10 mouse cellular contexts compared by ENCODE assay signal in genomic region chr3:122376412-122376831, GRCm38 (mm10).
A peak's percentile ranks its signal among the peaks of the same experiment; 100 is the strongest.
DNase-seq lines count a peak whose midpoint lies in the region; ATAC-seq lines count a peak whose summit lies in the region.
"Had no signal": no experiment of that assay in that cellular context is flagged by ENCODE, and none has a peak within 500 bp of the region (broad histone marks: within the 10 kb centered on the region; RNA-seq: fewer than 3 reads in every experiment).

No protein-coding gene starts in this region.

- 57% methylated on average over 10 of the region's 10 CpGs for WGBS in heart, embryonic 15.5 days
- 24% methylated on average over 9 of the region's 10 CpGs for WGBS in neural tube, embryonic 15.5 days
- 25% methylated on average over 10 of the region's 10 CpGs for WGBS in limb, embryonic 10.5 days

- no peak overlapping the region for H3K9ac ChIP-seq in heart, embryonic 15.5 days
- H3K9ac ChIP-seq in neural tube, embryonic 15.5 days (replicated peaks), result no peak overlapping the region

- peaks cover 6% of the 10 kb centered on the region; the same call in 1 of the 2 replicates for H3K27me3 ChIP-seq in heart, embryonic 15.5 days
- no peaks in the 10 kb centered on the region for H3K27me3 ChIP-seq in neural tube, embryonic 15.5 days (replicated peaks)
- H3K27me3 ChIP-seq in limb, embryonic 10.5 days (ENCODE audit: low read depth, poor library complexity, severe bottlenecking), result 0 out of 2 replicates have a peak, but pooled peaks cover 4% of the 10 kb centered on the region
- H3K27me3 ChIP-seq: CH12.LX had no signal

- H3K9me3 ChIP-seq in heart, embryonic 15.5 days (replicated peaks), result no peaks in the 10 kb centered on the region
- H3K9me3 ChIP-seq in neural tube, embryonic 15.5 days (replicated peaks), result no peaks in the 10 kb centered on the region
- no peaks in the 10 kb centered on the region for H3K9me3 ChIP-seq in limb, embryonic 10.5 days (replicated peaks)

- no peak for ATAC-seq in heart, embryonic 15.5 days (replicated peaks; ENCODE audit: insufficient number of reproducible peaks, insufficient read depth, low FRiP score, low read depth)
- ATAC-seq in neural tube, embryonic 15.5 days (ENCODE audit: low FRiP score), result no peak
- no peak for ATAC-seq in inflammation-experienced regulatory T-cells, adult 6 months

- H3K27ac ChIP-seq in heart, embryonic 15.5 days, result peak overlapping the region; percentile 54
- H3K27ac ChIP-seq in neural tube, embryonic 15.5 days (replicated peaks), result no peak overlapping the region
- H3K27ac ChIP-seq in limb, embryonic 10.5 days, result peak overlapping the region; percentile 36; the same call in 1 of the 2 replicates

- H3K4me1 ChIP-seq in heart, embryonic 15.5 days (replicated peaks), result peaks cover 23% of the 10 kb centered on the region
- peaks cover 17% of the 10 kb centered on the region for H3K4me1 ChIP-seq in neural tube, embryonic 15.5 days
- peaks cover 16% of the 10 kb centered on the region for H3K4me1 ChIP-seq in limb, embryonic 10.5 days

- H3K4me2 ChIP-seq in heart, embryonic 15.5 days, result no peak overlapping the region
- no peak overlapping the region for H3K4me2 ChIP-seq in neural tube, embryonic 15.5 days

- H3K4me3 ChIP-seq in heart, embryonic 15.5 days, result no peak overlapping the region
- H3K4me3 ChIP-seq in neural tube, embryonic 15.5 days (replicated peaks), result no peak overlapping the region
- H3K4me3 ChIP-seq in limb, embryonic 10.5 days, result no peak overlapping the region

- intact Hi-C loops in heart, postnatal 36 days (cut with DNase I), result loop anchor here (5.0 kb wide), 1 partner anchor 41 kb away; no protein-coding TSS in a partner anchor

- DNase-seq in heart, postnatal 36 days, result no peak
- DNase-seq in neural tube, embryonic 10.5 days (ENCODE audit: extremely low spot score, low spot score), result peak; percentile 67
- peak; percentile 38 for DNase-seq in limb, embryonic 10.5 days (ENCODE audit: low spot score)
- DNase-seq in yolk sac, embryonic 10.5 days (ENCODE audit: low spot score), result peak; percentile 23
- DNase-seq in layer of hippocampus, adult 8-10 months (ENCODE audit: low spot score in 2 of 2), result no peak
- DNase-seq: lung, adult 18-20 months had no signal

- no peaks in the 10 kb centered on the region for H3K36me3 ChIP-seq in heart, embryonic 15.5 days
- H3K36me3 ChIP-seq in neural tube, embryonic 15.5 days, result no peaks in the 10 kb centered on the region
- H3K36me3 ChIP-seq in limb, embryonic 10.5 days, result no peaks in the 10 kb centered on the region

Comparison
In these comparisons a context has a peak if more than half of its experiments do, and no peak if none do; other contexts are left out.
1. DNase-seq: peak in neural tube, embryonic 10.5 days (single experiment), limb, embryonic 10.5 days (single experiment) and yolk sac, embryonic 10.5 days (single experiment); none in heart, postnatal 36 days (0 of 2) and layer of hippocampus, adult 8-10 months (0 of 2).